Mouse (Mus musculus) right cerebral cortex, postnatal 10 days (tissue): ENCODE measurements around the gene Lrp3.
A peak's percentile ranks its signal among the peaks of the same experiment; 100 is the strongest.

ENCODE experiments used
- DNase-seq, 2 experiments: peaks; one replicate each; pipeline ENCODE4 v3.0.0; 2021; ENCODE audit warnings: low spot score in 2 of 2

Lrp3 gene

DNA sequence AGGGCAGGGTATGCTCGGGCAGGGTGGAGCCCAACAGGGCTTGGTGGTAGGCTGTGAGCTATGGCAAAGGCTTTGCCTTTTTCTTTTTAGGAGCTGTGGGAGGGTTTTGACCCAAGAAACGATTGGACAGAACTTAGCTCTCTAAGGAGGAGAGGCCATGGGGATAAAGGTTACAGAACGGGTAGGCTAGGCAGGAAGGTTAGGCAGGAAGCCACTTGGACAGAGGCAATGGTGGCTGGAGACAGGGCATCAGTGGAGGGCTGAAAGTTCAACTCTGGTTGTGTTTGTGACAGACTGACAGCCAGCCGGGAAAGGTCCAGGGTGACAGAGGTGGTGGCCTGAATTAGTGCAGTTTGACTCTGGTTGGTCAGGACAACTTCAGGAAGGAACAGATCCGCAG is 25.6 kb downstream of the Lrp3 start:
- DNase-seq = no peak

DNA sequence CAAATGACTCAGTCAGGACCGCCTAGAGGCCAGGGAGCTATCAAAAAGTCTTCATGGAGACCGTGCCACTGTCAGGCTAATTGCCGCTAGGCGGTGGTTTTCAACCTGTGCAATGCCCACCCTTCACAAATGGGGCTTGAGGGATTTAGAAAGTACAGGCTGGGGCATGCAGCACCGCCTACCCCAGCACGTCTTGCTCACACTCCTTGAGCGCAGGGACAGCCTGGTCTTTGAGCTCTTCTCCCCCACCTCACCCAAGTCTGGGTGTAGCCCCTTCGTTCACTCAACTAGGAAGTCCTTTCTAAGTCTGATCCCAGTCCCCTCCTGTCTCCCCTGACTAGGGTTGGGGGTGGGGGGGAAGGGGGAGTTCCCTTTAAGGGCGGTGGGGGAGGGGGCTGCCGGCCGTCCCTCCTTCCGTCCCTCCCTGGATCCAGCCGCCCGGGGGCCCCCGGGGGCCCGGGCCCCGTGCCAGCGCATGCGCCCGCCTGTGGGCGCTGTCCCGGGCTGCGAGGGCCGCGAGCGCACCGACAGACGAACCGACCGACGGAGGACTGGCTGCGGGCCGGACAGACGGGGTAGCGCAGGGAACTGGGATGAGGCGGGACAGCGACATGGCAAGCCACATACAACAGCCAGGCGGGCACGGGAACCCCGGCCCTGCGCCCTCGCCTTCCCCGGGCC is 29.3 kb downstream of the Lrp3 start, which contains the start of gene Slc7a10:
TSS of gene Slc7a10 (plus strand) at position 497 of the 681 bp plus-strand sequence.
- no peak for DNase-seq

DNA sequence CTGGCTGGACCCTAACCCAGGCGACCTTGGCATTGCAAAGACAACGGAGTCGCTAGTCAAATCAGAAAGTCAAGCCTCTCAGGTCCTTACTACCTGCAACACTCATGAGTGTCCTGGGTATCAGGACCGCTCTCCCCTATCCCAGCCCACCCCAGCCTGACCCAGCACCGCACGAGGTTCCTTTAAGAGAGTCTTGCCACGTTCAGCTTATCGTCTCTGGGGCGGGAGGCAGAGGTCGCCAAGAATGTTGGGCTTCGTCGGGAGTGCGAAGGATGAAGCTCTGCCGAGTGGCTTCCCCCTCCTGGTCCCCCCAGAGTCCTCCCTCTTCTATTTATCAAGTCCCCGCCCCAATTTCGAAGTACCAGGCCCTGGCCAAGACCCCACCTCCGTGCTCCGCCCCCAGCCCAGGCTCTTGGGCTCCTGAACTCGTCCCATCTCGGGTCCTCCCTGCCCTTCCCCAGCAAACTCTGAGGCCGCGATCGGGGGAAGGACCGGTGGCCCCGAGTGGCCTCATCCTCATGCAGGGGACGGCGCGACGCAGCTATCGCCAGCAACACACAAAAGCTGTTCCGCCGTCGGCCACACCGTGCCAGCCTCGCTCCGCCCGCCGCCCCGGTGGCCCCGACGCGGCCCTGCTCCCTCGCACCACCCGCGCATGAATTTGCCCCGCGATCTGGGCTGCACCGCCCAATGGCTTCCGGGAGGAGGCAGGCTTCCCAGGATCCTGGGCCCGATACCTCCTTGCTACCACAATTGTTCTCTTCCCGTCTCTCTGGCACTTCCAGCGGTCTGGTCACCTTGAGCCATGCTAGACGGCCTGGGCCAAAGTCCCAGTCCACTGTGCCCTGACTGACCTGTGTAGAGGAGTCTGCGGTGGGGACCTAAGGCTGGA is 30.2 kb downstream of the Lrp3 start:
- peak; percentile 68 to 72 for DNase-seq

DNA sequence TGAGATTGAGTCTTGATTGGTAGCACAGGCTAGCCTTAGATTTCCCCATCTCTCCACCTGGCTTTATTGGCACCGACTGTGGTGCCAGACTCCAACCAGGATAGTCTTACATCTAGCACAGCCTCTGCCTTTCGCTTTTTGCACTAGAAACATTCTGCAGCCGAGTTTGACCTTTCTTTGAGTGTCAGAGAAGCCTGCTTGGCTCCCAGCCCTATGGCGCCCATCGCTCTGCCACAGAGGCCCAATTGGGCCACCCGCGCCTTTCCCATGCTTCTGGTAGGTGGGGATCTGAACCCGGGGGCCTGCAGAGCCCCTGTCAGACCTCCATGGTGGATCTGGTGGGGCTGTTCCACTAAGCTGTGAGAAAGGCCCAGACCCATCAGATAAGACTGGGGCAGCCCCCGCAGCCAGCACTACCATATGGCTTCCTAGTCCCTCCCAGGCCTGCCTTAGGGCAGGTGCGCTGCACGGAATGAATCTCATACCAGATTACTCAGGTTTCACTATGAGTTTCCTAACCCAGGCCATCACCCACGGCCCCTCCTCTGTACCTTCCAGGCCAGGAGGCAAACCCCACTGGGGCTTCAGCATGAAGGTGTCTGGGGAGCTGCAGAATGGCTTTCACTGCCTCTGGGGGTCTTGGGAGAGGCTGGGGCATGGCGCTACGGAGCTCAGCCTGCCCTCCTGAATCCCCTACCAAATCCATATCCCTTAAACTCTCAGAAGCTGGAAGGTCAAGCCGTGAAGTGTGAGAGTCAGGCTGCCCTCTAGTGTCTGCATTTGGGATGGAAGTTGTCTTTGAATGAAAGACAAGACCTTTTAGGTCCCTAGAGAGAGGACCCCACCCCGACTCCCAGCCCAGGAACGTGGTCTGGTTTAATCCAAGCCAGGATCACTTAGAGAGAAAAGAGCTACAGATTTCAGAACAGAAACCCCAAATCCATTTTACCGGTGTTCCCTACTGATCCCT is 38.6 kb downstream of the Lrp3 start:
- DNase-seq = no peak

DNA sequence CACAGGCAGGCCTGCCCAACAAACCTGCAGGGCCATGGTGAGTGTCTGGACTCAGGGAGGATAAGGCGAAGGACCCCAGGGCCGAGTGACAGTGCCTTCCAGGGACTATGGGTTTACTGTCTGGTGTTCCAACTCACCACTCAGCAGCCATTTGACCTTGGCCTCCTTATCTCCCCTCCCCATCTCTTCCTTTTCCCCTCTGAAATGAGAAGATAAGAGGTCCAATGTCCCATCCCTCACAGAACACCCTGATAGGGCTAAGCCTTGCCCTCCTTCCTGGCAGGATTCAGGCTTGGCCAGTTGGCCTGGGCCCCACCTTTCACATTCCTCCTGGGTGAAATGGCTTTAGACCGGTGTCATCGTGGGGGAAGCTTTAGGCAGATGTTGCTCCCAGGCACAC is 39.8 kb downstream of the Lrp3 start:
- DNase-seq = no peak

DNA sequence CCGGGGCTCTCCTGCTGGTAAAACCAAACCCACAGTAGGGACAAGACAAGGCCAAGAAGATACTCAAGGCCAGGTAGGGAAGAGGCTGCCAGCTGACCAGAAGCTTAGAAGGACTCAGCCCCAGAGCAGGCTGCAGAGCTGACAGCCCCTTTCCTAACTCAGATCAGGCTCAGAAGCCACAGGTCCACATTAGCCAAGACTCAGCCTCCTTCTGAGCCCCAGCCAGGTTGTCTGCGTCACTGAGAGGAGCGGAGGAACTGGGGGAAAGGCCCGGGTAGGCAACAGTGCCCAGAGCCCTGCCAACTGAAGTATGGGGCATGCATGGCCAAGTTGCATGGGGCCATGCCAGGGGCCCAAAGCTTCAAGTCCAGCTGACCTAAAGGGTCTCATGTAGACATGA is 42.8 kb downstream of the Lrp3 start:
- no peak for DNase-seq

DNA sequence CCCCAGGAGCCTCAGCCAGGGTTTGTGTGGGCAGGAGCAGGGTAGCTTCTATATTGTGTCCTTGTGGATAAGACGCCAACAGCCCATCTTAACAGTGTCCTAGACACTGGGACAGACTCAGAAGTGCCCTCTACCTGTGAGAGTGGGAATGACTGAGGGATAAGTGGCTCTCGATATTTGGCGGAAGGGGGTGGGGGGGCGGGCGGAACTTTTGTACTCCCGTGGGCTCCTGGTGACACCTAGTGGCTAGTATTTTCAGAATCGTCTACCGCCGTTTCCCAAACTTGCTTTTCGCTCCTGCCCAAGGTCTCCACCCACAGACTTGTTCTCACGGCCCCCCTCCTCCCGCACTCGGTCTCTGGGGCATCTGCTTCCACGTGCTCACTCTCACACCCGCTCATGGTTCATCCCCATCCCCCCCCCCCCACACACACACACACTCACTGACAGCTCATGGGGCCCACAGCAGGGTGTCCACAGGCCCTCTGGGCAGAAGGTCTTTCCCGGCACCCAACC is 43.4 kb downstream of the Lrp3 start:
- peak; percentile 75 to 86 for DNase-seq

DNA sequence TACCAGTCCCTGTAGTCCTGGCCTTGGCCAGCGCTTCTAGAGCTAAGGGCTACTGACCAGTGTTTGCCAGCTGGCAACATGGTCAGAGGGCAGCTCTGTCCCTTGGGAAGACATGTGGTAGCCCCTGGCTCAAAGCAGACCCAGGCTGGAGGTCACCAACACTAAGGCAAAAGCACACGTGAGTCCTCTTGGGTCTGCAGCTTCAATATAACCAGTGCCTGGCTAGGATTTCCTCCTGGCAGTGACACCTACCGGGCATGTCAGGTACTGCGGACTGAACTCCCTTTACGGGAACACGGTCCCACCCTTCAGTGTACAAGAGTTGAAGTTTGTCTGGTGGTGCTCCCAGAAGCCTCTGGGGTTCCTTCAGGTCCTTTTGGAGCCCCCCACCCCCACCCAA is 46.0 kb downstream of the Lrp3 start:
- DNase-seq = peak; percentile 85 to 91

DNA sequence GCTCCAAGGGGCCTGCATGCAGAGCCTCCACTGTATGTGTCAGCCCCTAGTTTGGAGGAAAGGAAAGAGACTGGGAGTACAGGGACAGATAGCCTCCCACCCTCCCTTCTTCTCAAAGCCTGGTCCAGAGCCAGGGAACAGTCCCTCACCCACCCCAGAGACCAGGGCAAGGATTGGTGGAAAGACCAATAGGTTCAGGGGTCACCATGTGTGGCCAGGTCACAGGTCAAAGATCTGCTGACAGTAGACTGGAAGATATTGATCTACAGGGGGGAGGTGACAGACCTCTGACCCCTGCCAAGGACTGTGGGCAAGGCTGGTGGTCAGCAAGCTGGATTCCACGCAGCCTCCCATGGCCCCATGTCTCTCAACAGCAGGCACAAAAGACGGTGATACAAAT is 47.4 kb downstream of the Lrp3 start:
- DNase-seq = no peak

DNA sequence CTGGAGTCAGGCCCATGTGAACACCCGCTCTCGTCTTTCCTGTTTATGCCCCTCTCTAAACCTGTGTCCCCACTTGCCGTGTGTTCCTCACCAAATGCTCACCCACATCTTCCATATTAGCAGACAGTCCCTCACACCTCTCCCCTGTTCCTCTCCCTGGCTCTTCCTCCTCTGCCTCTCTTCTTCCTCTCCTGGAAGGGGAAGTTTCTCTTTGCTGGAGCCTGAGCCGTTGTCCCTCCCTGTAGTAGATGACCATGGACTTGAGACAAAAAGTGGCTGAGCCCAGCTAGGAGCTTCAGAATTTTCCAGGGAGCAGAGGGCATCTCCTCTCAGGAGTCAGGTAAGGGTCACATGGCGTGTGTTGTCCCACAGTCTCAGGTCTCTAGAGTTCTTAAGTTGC is 48.3 kb downstream of the Lrp3 start:
- no peak for DNase-seq

DNA sequence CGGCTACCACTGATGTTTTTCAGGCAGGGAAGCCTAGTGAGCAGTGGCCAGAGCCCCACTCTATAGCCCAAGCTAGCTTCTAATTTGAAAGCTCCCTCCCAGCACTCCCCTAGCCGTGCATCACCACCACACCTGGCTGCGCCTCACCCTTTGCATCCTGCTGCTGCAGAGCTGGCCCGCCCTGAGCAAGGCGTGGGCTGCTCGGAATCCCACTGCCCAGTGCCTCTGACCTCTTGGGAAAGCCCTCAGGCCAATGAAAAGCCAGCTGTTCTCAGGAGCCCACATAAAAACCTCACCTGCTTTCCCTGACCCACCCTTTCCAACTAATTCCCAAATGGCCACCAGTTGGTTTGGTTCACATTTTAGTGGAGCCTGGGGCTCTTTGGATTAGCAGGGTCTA is 51.2 kb downstream of the Lrp3 start:
- DNase-seq = no peak

DNA sequence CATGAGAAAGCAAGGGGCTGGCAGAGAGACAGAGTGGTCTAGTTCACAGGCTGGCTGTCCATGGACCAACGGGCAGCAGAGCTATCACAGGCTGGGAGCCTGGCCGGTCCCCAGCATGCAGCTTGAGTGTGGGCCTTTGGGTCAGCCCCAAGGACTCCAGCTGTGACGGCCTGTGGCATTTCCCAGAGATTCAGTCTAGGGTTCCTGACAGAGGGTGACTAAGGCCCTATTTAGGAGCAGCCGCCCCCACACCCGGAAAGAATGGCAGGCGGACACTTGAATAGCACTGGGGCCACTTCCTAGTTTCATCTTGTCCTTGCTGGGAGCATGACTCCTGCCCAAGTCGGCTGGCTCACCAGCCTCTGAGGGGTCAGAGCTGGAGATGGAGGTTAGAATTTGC is 51.7 kb downstream of the Lrp3 start:
- no peak for DNase-seq

DNA sequence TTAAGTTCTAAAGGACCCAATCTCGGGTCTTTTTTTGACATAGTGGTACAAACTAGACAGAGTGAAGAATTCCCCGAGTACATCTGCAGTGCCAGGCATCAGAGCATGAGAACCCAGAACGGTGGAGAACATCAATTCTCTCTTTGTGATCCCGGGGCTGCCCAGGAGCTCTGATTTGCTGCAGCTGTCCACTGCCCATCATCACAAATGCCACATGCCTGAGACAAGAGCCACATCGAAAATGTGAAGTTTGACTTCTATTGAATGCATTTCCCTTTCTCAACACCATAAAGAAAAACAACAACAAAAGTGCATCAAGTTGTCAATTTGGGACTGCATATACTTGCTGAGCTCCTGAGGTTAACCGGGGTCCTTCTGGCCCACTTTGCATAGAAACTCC is 52.9 kb downstream of the Lrp3 start:
- no peak for DNase-seq

DNA sequence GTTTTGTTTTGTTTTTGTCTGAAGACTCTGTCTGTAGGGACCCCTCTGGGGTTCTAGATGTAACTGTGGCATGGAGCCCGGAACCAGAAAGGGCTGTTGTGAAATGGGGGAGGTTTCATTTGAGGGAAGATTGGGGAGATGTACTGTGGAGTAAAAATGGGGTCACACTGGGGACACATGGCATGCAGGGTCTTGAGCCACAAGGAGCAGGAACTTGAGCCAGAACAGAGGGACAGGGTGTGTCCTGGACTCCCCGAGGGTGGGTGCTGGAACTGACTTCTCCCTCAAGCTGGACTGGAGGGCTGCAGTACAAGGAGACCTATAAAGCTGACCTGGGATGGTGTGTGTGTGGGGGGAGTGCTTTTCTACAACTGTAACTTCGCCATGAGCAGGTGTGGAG is 57.8 kb downstream of the Lrp3 start:
- no peak for DNase-seq

DNA sequence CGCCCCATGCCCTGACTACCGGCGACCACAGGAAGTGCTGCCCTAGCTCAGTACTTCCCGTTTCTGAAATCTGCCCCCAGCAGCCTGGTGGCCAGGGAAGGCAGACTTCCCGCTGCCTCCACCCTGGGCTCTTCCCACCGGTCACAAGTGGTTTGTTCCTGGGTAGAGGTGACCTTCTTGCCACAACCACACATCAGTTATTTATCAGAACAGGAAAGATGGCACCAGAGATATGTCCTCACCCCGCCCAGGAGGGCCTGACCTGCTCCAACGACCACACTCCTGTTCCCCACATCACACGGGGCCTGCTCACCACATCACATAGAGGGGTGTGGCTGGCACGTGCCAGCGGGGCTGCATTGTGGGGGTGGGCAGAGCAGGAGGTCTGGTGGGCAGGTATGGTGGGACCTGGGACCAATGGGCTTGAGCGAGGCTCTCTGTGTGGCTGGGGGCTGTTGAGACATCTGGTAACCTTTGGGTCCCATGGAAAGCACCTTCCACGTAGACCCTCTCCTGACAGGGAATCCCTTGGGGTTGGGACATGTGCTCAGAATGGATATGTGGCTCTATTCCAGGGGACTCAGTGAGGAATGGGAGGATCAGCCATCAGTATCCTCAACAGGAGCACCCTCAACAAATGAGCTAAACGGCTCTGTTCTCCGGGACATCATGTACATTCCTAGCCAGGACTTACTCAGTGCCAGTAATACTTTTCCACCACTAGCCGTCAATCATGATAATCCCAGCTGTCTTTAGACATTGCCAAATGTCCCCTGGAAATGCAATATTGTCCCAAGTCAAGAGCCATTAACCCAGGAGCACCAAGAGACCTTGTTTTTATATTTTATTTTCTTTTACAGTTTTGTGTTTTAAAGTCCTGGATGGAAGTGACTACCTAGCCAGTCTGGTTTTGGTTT is 58.5 kb downstream of the Lrp3 start:
- no peak for DNase-seq

DNA sequence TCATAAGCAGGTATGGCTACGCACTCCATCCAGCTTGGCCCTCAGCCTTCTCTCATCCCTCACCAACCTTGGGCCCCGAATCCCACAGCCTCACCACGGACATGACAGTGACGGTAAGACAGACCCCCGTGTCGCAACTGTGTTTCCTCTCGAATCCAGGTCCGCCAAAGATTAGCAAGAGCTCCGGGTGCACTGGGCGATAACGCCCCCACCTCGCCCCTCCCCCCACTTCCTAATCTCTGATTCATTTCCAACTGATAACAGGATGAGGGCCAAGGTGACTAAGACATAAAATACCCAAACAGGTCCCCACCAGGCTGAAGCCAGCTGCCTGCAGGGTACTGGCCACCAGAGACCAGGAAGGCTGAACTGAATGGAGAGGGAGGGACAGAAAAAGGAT is 60.8 kb downstream of the Lrp3 start:
- DNase-seq = no peak

DNA sequence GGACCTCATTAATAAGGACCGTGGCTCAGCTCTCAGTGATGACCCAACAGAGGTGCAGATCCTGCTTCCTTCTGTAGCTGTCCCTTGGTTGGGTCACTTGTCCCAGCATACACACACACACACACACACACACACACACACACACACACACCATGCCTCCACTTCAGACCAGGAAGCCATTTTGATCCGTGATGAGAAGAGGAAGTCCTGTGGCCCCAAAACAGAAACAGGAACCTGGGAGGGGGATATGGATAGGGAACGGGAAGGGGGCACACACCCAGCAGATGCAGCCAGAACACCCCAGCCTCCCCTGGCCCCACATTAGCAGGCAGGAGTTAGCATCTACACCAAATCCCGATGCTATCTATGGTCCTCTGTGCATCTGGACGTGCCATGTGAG is 64.4 kb downstream of the Lrp3 start:
- no peak for DNase-seq
